Mouse (Mus musculus): ENCODE results near the gene Arrdc3.

GRCm38 (mm10) chr13:80939866-80940265 is 56.7 kb downstream of the Arrdc3 start:
- TF ChIP-seq CTCF (IDR thresholded peaks at IDR 0.05; ENCODE audit: extremely low read depth, insufficient read length, insufficient replicate concordance, low read depth, low read length) = no peak
- TF ChIP-seq POLR2A (IDR thresholded peaks at IDR 0.05; ENCODE audit: low read depth, low read length) = no peak

Data from small intestine, adult 2 months (tissue).